Mouse (Mus musculus) testis, postnatal 10 days (tissue): ENCODE measurements around the gene Evi5l.
A peak's percentile ranks its signal among the peaks of the same experiment; 100 is the strongest.

Experiments
- DNase-seq: peaks from one replicate; pipeline ENCODE4 v3.0.0; 2021; ENCODE audit warnings: low spot score

Evi5l gene

GRCm38 (mm10) chr8:4165852-4166751 is at the start of gene Evi5l:
Evi5l (plus strand) TSS chr8:4166567.
- peak; percentile 98 for DNase-seq

GRCm38 (mm10) chr8:4133798-4134197 is 32.6 kb upstream of the Evi5l start, which contains the start of gene Cd209g:
Cd209g (plus strand) TSS chr8:4134098.
- no peak for DNase-seq

DNA sequence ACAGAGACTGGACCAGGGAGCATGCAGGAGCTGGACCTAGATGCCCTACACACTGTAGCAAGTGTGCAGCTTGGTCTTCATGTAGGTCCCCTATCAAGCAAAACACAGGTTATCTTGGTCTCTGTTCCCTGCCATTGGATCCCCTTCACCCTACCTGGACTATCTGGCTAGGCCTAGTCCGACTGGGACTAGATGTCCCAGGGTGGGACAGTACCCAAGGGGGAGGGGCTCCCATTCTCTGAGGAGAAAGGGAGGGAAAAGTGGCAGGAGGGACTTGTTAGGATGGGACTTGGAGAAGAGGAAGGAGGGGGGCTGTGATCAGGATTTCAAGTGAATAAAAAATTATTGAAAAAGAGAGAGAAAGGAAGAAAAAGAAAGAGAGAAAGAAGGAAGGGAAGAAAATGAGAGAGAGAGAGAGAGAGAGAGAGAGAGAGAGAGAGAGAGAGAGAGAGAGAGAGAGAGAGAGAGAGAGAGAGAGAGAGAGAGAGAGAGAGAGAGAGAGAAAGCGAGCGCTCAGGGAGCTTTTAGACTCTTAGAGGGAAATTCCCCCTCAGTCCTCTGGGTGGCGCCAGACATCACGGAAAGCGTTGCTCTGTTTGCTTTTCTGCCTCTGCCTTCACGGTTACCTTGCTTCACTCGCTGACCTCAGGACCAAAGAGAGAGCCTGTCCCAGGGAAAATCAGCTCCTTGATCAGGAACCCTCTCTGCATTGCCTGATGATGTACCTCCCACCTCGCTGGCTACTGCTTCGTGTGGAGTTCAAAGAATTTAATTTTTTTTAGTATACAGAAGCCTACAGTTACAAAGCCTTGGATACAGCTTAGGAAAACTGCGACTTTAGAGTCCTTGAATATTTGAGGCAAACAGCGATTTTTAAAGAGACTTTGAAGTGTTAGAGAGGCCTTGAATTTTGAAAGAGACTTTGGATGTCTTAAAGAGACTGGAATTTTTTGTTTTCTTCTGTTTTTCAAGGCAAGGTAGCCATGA is 26.4 kb upstream of the Evi5l start:
- DNase-seq: peak; percentile 88

- DNase-seq: no peak
Observed at GRCm38 (mm10) chr8:4141721-4142120, 24.6 kb upstream of the Evi5l start.

GRCm38 (mm10) chr8:4147272-4147671 is 19.1 kb upstream of the Evi5l start:
- DNase-seq: no peak

DNA sequence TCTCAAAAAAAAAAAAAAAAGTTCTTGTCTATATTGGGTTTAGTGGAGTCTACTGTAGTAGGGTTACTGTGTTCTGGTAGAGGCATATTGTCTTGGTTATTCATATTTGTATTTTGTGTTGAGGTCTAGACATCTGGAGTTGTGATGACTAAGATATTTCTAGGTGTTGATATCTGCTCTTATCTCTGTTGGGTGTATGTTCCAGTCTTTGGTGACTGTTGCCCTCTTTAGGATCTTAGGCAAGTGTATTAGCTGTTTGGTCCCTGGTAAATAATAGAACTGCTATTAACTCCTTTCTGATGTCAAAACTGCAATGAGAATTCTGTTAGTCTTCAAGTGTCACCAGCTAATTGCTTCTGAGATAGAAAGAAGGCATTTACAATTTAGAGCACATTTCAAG is 11.5 kb upstream of the Evi5l start:
- DNase-seq: no peak

- no peak for DNase-seq
Observed at GRCm38 (mm10) chr8:4162786-4163185, 3.6 kb upstream of the Evi5l start.

DNA sequence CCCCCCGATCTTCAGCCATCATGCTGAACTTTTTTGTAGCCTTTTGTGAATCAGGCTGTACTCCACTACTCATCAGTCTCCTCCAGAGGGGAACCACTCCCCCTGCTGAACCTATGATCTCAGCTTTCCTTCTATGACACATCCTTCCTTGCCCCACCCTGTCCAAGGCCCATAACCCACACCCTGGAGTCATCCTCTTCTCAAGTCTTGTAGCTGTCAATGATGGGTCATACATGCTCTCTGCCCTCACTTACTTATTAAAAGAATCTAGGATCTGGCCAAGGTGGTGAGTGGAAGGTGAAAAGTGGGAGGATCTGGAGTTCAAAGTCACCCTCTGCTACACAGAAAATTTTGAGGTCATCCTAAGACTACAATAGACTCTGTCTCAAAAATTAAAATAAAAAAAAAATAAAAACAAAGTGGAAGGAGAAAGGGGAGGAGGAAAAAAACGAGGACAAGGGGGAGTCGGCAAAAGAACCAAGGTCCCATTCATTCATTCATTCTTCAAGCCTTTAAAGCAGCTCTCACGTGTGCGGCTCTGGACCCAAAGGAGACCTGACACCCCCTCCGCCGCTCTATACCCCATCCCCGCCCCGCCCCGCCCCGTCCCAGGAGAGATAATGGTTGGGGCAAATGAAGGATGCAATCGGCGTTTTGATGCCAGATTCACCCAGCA is 1.1 kb upstream of the Evi5l start:
- DNase-seq: no peak

GRCm38 (mm10) chr8:4166881-4167525 is 636 bp downstream of the Evi5l start:
- DNase-seq: no peak

- DNase-seq: no peak
Observed at GRCm38 (mm10) chr8:4167918-4168317, 1.6 kb downstream of the Evi5l start.

DNA sequence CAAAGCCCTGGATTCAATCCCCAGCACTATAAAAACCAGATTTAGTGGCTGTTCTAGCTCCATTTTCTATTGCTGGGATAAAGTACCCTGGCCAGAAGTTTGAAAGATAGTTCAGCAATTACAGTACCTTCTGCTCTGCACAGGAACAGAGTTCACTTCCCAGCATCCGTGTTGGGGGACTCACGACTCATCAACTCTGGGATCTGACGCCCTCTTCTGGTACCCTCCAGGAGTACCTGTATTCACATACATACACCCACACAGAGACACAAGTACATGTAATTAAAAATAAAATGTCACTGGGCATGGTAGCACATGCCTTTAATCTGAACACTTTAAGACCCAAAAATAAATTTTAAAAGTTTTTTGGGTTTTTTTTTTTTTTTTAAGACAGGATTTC is 6.1 kb downstream of the Evi5l start:
- peak; percentile 31 for DNase-seq

DNA sequence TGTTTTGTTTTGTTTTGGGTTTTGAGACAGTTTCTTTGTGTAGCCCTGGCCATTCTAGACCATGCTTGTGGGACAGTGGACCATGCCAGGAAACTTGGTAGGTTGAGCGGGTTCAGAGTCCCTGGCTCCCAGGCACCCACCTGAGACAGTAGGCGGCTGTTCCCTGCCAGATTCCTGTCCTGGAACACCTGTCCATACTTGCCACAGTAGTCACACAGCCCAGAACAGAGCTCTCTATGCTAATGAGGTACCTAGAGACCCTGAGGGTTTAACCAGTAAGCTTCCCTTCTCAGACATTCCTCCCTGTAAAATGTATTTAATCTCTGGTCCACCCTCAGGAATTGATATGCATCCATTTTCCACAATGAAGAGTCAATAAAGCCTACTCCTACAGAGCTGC is 7.7 kb downstream of the Evi5l start:
- DNase-seq: no peak

DNA sequence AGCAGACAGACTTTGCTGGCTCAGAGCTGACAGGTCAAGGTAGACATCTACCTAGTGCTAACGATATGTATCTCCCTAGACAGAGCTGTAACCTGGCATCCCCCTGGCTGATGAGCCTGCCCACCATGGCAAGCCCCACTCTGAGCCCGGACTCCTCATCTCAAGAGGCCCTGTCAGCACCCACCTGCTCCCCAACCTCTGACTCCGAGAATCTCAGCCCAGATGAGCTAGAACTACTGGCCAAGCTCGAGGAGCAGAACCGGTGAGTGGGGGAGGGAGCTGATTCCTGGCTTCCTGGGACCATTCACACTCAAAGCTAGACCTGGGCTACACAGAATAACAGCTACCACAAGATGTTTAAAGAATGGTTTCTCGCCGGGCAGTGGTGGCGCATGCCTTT is 17.0 kb downstream of the Evi5l start:
- DNase-seq: no peak

GRCm38 (mm10) chr8:4186151-4186550 is 19.8 kb downstream of the Evi5l start:
- DNase-seq: no peak

- no peak for DNase-seq
Observed at GRCm38 (mm10) chr8:4188605-4189004, 22.2 kb downstream of the Evi5l start.

DNA sequence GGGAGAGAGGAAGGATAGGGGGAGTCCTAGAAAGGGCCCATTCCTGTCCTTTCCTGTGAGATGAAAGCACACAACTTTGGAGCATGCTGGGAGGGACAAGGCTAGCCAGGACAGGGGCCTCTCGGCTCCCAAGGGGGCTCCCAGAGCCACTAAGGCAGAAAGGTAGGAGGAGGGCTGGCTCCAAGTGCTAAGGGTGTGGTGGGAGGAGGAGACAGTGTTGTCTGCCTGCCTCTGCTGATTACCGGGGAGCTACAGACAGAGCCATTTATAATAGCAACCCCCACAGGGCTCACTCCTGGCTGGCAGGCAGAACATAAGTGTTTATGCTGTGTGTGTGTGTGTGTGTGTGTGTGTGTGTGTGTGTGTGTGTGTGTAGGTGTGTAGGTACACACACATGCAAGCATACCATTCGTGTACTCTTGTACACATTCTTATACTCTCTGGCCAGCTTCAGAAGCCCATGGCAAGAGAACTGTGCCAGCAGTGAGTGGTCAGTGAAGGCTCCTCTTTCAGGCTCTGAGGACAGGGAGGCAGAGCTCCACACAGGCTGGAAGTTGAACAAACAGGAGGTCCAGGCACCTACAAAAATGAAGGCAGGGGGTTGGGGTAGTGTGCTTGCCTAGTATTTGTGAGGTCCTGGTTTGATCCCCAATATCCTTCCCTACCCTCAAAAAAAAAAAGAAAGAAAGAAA is 22.8 kb downstream of the Evi5l start:
- DNase-seq: no peak

- no peak for DNase-seq
Observed at GRCm38 (mm10) chr8:4192305-4192704, 25.9 kb downstream of the Evi5l start.

- DNase-seq: peak; percentile 95
Observed at GRCm38 (mm10) chr8:4192807-4193587, 26.6 kb downstream of the Evi5l start.

GRCm38 (mm10) chr8:4193588-4193894 is 27.2 kb downstream of the Evi5l start:
- DNase-seq: no peak

- no peak for DNase-seq
Observed at GRCm38 (mm10) chr8:4201321-4201720, 35.0 kb downstream of the Evi5l start.
